Mouse (Mus musculus) lung, adult 18-20 months (tissue): ENCODE results near the gene Pi4k2a.

Experiments
- DNase-seq, 2 experiments: peaks; one replicate each; pipeline ENCODE4 v3.0.0; 2022; ENCODE audit warnings: mixed read lengths in 2 of 2

Pi4k2a gene

GRCm38 (mm10) chr19:42167489-42167888, 77.2 kb downstream of the Pi4k2a start:
- DNase-seq = no peak

- DNase-seq = no peak
Observed at GRCm38 (mm10) chr19:42169322-42169975, 79.2 kb downstream of the Pi4k2a start.

DNA sequence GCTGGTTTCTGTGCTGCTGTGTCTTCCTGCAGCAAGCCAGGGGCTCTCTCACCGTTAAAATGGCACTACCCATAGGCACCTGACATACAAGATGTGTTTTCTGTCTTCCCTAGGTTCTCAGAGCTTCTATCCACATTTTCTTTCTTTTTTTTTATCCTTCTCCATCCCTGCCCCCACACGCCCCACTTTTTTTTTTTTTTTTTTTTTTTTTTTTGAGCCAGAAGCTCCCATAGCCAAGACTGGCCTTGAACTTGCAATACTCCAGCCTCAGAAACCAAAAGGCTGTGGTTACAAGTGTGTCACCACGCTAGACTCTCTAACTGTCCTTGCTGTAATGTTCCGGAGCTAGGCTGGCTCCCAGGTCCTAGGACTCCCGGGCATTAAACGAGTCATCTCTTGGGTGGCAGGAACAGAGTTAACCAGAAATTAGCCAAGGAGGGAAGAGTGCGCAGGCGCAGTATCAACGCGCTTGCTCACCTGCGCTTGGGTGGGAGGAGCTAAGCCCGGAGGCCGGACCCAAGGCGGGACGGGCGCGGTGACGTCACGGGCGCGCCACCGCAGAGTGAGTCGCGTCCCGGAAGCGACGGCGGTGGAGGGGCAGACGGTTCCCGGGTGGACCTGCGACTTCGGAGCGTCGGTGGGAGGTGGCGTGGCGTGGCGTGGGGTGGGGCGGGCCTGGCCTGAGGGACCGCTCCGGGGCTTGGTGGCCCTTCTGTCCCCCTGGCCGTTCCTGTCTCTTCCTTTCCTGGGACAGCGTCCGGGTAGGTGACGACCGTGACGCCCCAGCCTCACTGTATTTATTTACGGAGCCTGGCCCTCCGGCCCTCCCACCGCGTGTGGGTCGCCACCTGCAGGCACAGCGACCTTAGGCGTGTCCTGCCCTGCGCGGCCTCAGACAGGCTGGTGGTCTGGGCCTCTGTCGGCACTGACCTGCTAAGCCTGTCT, 80.0 kb downstream of the Pi4k2a start:
- DNase-seq = peak; percentile 94 to 96
